Mouse (Mus musculus): ENCODE results near the gene E330009J07Rik. TPM values are rescaled to one million over a fixed set of nuclear protein-coding genes. Genes with fewer than 3 reads are reported as not detected.

E330009J07Rik gene
- total RNA-seq, 2 experiments from 2014 or later = 53.2 to 58.2 TPM

GRCm38 (mm10) chr6:40431356-40431755 lies 4.6 kb downstream of the E330009J07Rik start:
- intact Hi-C loops (cut with DNase I) = no loop called here
- no peak for DNase-seq (ENCODE audit: low spot score in 2 of 2)

GRCm38 (mm10) chr6:40430878-40431277 lies 5.1 kb downstream of the E330009J07Rik start:
- no peak for DNase-seq (ENCODE audit: low spot score in 2 of 2)
- intact Hi-C loops (cut with DNase I) = no loop called here

GRCm38 (mm10) chr6:40430251-40430650 lies 5.7 kb downstream of the E330009J07Rik start:
- intact Hi-C loops (cut with DNase I) = no loop called here
- no peak for DNase-seq (ENCODE audit: low spot score in 2 of 2)

- intact Hi-C loops (cut with DNase I) = no loop called here
- DNase-seq (ENCODE audit: low spot score in 2 of 2) = no peak
Observed at GRCm38 (mm10) chr6:40429521-40429931, 6.4 kb downstream of the E330009J07Rik start.

GRCm38 (mm10) chr6:40428696-40429095 lies 7.2 kb downstream of the E330009J07Rik start:
- intact Hi-C loops (cut with DNase I) = no loop called here

GRCm38 (mm10) chr6:40427441-40427840 lies 8.5 kb downstream of the E330009J07Rik start:
- intact Hi-C loops (cut with DNase I) = no loop called here
- no peak for DNase-seq (ENCODE audit: low spot score in 2 of 2)

More at GRCm38 (mm10) chr6:40428696-40429095, 7.2 kb downstream of the E330009J07Rik start:
- DNase-seq (ENCODE audit: low spot score in 2 of 2) = no peak

GRCm38 (mm10) chr6:40423774-40424173 lies 12.2 kb downstream of the E330009J07Rik start:
- DNase-seq (ENCODE audit: low spot score in 2 of 2) = no peak
- intact Hi-C loops (cut with DNase I) = no loop called here

GRCm38 (mm10) chr6:40423013-40423412 lies 12.9 kb downstream of the E330009J07Rik start:
- intact Hi-C loops (cut with DNase I) = no loop called here
- no peak for DNase-seq (ENCODE audit: low spot score in 2 of 2)

GRCm38 (mm10) chr6:40421099-40421498 lies 14.8 kb downstream of the E330009J07Rik start:
- intact Hi-C loops (cut with DNase I) = no loop called here
- DNase-seq (ENCODE audit: low spot score in 2 of 2) = no peak

GRCm38 (mm10) chr6:40418386-40418785 lies 17.5 kb downstream of the E330009J07Rik start:
- intact Hi-C loops (cut with DNase I) = no loop called here
- no peak for DNase-seq (ENCODE audit: low spot score in 2 of 2)

GRCm38 (mm10) chr6:40415799-40416198 lies 20.1 kb downstream of the E330009J07Rik start:
- intact Hi-C loops (cut with DNase I) = no loop called here
- no peak for DNase-seq (ENCODE audit: low spot score in 2 of 2)

GRCm38 (mm10) chr6:40413565-40413964 lies 22.4 kb downstream of the E330009J07Rik start:
- DNase-seq (ENCODE audit: low spot score in 2 of 2) = no peak
- intact Hi-C loops (cut with DNase I) = no loop called here

- intact Hi-C loops (cut with DNase I) = no loop called here
- DNase-seq (ENCODE audit: low spot score in 2 of 2) = no peak
Observed at GRCm38 (mm10) chr6:40413046-40413445, 22.9 kb downstream of the E330009J07Rik start.

- no peak for DNase-seq (ENCODE audit: low spot score in 2 of 2)
- intact Hi-C loops (cut with DNase I) = no loop called here
Observed at GRCm38 (mm10) chr6:40411085-40411484, 24.9 kb downstream of the E330009J07Rik start.

GRCm38 (mm10) chr6:40403640-40404285 lies 32.2 kb downstream of the E330009J07Rik start:
- peak in 1 of 2 experiments; percentile 46 for DNase-seq (ENCODE audit: low spot score in 2 of 2)
- intact Hi-C loops (cut with DNase I) = no loop called here

GRCm38 (mm10) chr6:40402031-40402430 lies 33.9 kb downstream of the E330009J07Rik start:
- intact Hi-C loops (cut with DNase I) = no loop called here
- DNase-seq (ENCODE audit: low spot score in 2 of 2) = no peak

GRCm38 (mm10) chr6:40393213-40393612 lies 42.7 kb downstream of the E330009J07Rik start:
- peak; percentile 78 to 86 for DNase-seq (ENCODE audit: low spot score in 2 of 2)
- intact Hi-C loops (cut with DNase I) = loop anchor here (10.0 kb wide), 1 partner anchor 158 kb away; no protein-coding TSS in a partner anchor

GRCm38 (mm10) chr6:40390975-40391374 lies 45.0 kb downstream of the E330009J07Rik start:
- intact Hi-C loops (cut with DNase I) = loop anchor here (10.0 kb wide), 1 partner anchor 156 kb away; no protein-coding TSS in a partner anchor
- DNase-seq (ENCODE audit: low spot score in 2 of 2) = no peak

- intact Hi-C loops (cut with DNase I) = loop anchor here (5.0 kb wide), 1 partner anchor 516 kb away; the partner anchor contains the start of gene Tmem178b
- DNase-seq (ENCODE audit: low spot score in 2 of 2) = no peak
Observed at GRCm38 (mm10) chr6:40388660-40389059, 47.3 kb downstream of the E330009J07Rik start.

- intact Hi-C loops (cut with DNase I) = loop anchor here (5.0 kb wide), 1 partner anchor 513 kb away; the partner anchor contains the start of gene Tmem178b
- DNase-seq (ENCODE audit: low spot score in 2 of 2) = no peak
Observed at GRCm38 (mm10) chr6:40385682-40386081, 50.3 kb downstream of the E330009J07Rik start.

- DNase-seq (ENCODE audit: low spot score in 2 of 2) = no peak
- intact Hi-C loops (cut with DNase I) = no loop called here
Observed at GRCm38 (mm10) chr6:40381908-40382307, 54.0 kb downstream of the E330009J07Rik start.

All from left cerebral cortex, postnatal 36 days (tissue).